Mouse (Mus musculus): Measurements from ENCODE around the gene Rin3. TPM values are rescaled to one million over a fixed set of nuclear protein-coding genes. Genes with fewer than 3 reads are reported as not detected.

Rin3 gene
- 4.2 and 4.7 TPM in 2 replicates for polyA plus RNA-seq (2016; fragmentation: Nextera tagmentation; extraction: Ambion mirVana)

GRCm38 (mm10) chr12:102282763-102283482, at the start of gene Rin3:
Gene Rin3, plus strand, starts transcription at chr12:102283048.
- H3K4me1 ChIP-seq: peaks cover 16% of the 10 kb centered on the region
- peak within 1 kb of the TSS; percentile 73 for H3K4me3 ChIP-seq
- no peaks in the 10 kb centered on the region for H3K36me3 ChIP-seq
- peak; percentile 69 for DNase-seq (ENCODE audit: low spot score)
- peak within 1 kb of the TSS; percentile 87 for H3K27ac ChIP-seq
- H3K27me3 ChIP-seq (ENCODE audit: low read depth, poor library complexity, severe bottlenecking): peaks cover 36% of the 10 kb centered on the region
- 1% methylated on average over 65 of the region's 75 CpGs for WGBS
- no peaks in the 10 kb centered on the region; the same call in 1 of the 2 replicates for H3K9me3 ChIP-seq (replicated peaks)

- Histone ChIP-seq H3K9me3 (replicated peaks) (no peaks in the 10 kb centered on the region), H3K27me3 (ENCODE audit: low read depth, poor library complexity, severe bottlenecking) (no peaks in the 10 kb centered on the region)
- WGBS: 78% methylated on average over 3 of the region's 3 CpGs
Observed at GRCm38 (mm10) chr12:102235551-102235950, 47.3 kb upstream of the Rin3 start.

GRCm38 (mm10) chr12:102236317-102236716, 46.5 kb upstream of the Rin3 start:
- H3K4me3 ChIP-seq: no peak overlapping the region
- H3K9me3 ChIP-seq (replicated peaks): no peaks in the 10 kb centered on the region
- H3K27me3 ChIP-seq (ENCODE audit: low read depth, poor library complexity, severe bottlenecking): no peaks in the 10 kb centered on the region
- no peak for DNase-seq (ENCODE audit: low spot score)
- WGBS: 89% methylated on average over 6 of the region's 6 CpGs
- H3K4me1 ChIP-seq: no peaks in the 10 kb centered on the region
- H3K36me3 ChIP-seq: no peaks in the 10 kb centered on the region
- no peak overlapping the region for H3K27ac ChIP-seq

More at GRCm38 (mm10) chr12:102235551-102235950, 47.3 kb upstream of the Rin3 start:
- Histone ChIP-seq H3K36me3 (no peaks in the 10 kb centered on the region), H3K4me3 (no peak overlapping the region), H3K27ac (no peak overlapping the region), H3K4me1 (no peaks in the 10 kb centered on the region)
- no peak for DNase-seq (ENCODE audit: low spot score)

GRCm38 (mm10) chr12:102242076-102242722, 40.6 kb upstream of the Rin3 start:
- Histone ChIP-seq H3K4me1 (peaks cover 6% of the 10 kb centered on the region; the same call in 1 of the 2 replicates), H3K9me3 (replicated peaks) (no peaks in the 10 kb centered on the region), H3K27me3 (ENCODE audit: low read depth, poor library complexity, severe bottlenecking) (no peaks in the 10 kb centered on the region), H3K27ac (no peak overlapping the region), H3K36me3 (no peaks in the 10 kb centered on the region), H3K4me3 (no peak overlapping the region)
- DNase-seq (ENCODE audit: low spot score): no peak
- 69% methylated on average over 6 of the region's 6 CpGs for WGBS

- Histone ChIP-seq H3K27me3 (ENCODE audit: low read depth, poor library complexity, severe bottlenecking) (no peaks in the 10 kb centered on the region), H3K27ac (no peak overlapping the region), H3K4me1 (peaks cover 6% of the 10 kb centered on the region; the same call in 1 of the 2 replicates), H3K9me3 (replicated peaks) (no peaks in the 10 kb centered on the region), H3K4me3 (no peak overlapping the region), H3K36me3 (no peaks in the 10 kb centered on the region)
- WGBS: 50% methylated on average over 1 of the region's 1 CpGs
- no peak for DNase-seq (ENCODE audit: low spot score)
Observed at GRCm38 (mm10) chr12:102243915-102244314, 38.9 kb upstream of the Rin3 start.

- Histone ChIP-seq H3K27ac (no peak overlapping the region), H3K36me3 (no peaks in the 10 kb centered on the region), H3K9me3 (replicated peaks) (no peaks in the 10 kb centered on the region), H3K4me3 (no peak overlapping the region), H3K4me1 (peaks cover 6% of the 10 kb centered on the region; the same call in 1 of the 2 replicates), H3K27me3 (ENCODE audit: low read depth, poor library complexity, severe bottlenecking) (no peaks in the 10 kb centered on the region)
- WGBS: 89% methylated on average over 5 of the region's 5 CpGs
- DNase-seq (ENCODE audit: low spot score): no peak
Observed at GRCm38 (mm10) chr12:102246226-102246625, 36.6 kb upstream of the Rin3 start.

- no peak for DNase-seq (ENCODE audit: low spot score)
- H3K27ac ChIP-seq: no peak overlapping the region
- H3K4me1 ChIP-seq: no peaks in the 10 kb centered on the region
- no peaks in the 10 kb centered on the region for H3K9me3 ChIP-seq (replicated peaks)
- WGBS: 91% methylated on average over 6 of the region's 6 CpGs
- H3K36me3 ChIP-seq: no peaks in the 10 kb centered on the region
- H3K4me3 ChIP-seq: no peak overlapping the region
- H3K27me3 ChIP-seq (ENCODE audit: low read depth, poor library complexity, severe bottlenecking): no peaks in the 10 kb centered on the region
Observed at GRCm38 (mm10) chr12:102248104-102248503, 34.7 kb upstream of the Rin3 start.

GRCm38 (mm10) chr12:102250316-102250715, 32.5 kb upstream of the Rin3 start:
- Histone ChIP-seq H3K27me3 (ENCODE audit: low read depth, poor library complexity, severe bottlenecking) (no peaks in the 10 kb centered on the region), H3K36me3 (no peaks in the 10 kb centered on the region), H3K4me3 (no peak overlapping the region), H3K27ac (no peak overlapping the region), H3K4me1 (no peaks in the 10 kb centered on the region), H3K9me3 (replicated peaks) (no peaks in the 10 kb centered on the region)
- no peak for DNase-seq (ENCODE audit: low spot score)
- 89% methylated on average over 4 of the region's 4 CpGs for WGBS

- Histone ChIP-seq H3K27me3 (ENCODE audit: low read depth, poor library complexity, severe bottlenecking) (no peaks in the 10 kb centered on the region), H3K36me3 (no peaks in the 10 kb centered on the region), H3K9me3 (replicated peaks) (no peaks in the 10 kb centered on the region), H3K4me3 (no peak overlapping the region), H3K27ac (no peak overlapping the region), H3K4me1 (no peaks in the 10 kb centered on the region)
- DNase-seq (ENCODE audit: low spot score): no peak
- WGBS: 91% methylated on average over 3 of the region's 3 CpGs
Observed at GRCm38 (mm10) chr12:102251070-102251469, 31.8 kb upstream of the Rin3 start.

- H3K9me3 ChIP-seq (replicated peaks): no peaks in the 10 kb centered on the region
- H3K27ac ChIP-seq: no peak overlapping the region
- WGBS: 73% methylated on average over 3 of the region's 3 CpGs
- H3K4me1 ChIP-seq: no peaks in the 10 kb centered on the region
- no peak for DNase-seq (ENCODE audit: low spot score)
- H3K4me3 ChIP-seq: no peak overlapping the region
- H3K27me3 ChIP-seq (ENCODE audit: low read depth, poor library complexity, severe bottlenecking): no peaks in the 10 kb centered on the region
- H3K36me3 ChIP-seq: no peaks in the 10 kb centered on the region
Observed at GRCm38 (mm10) chr12:102251985-102252384, 30.9 kb upstream of the Rin3 start.

GRCm38 (mm10) chr12:102252525-102252924, 30.3 kb upstream of the Rin3 start:
- Histone ChIP-seq H3K4me1 (no peaks in the 10 kb centered on the region), H3K27ac (no peak overlapping the region), H3K36me3 (no peaks in the 10 kb centered on the region), H3K9me3 (replicated peaks) (no peaks in the 10 kb centered on the region), H3K4me3 (no peak overlapping the region), H3K27me3 (ENCODE audit: low read depth, poor library complexity, severe bottlenecking) (no peaks in the 10 kb centered on the region)
- no peak for DNase-seq (ENCODE audit: low spot score)
- WGBS: 82% methylated on average over 1 of the region's 1 CpGs

GRCm38 (mm10) chr12:102255012-102255411, 27.8 kb upstream of the Rin3 start:
- Histone ChIP-seq H3K27me3 (ENCODE audit: low read depth, poor library complexity, severe bottlenecking) (no peaks in the 10 kb centered on the region), H3K36me3 (no peaks in the 10 kb centered on the region), H3K4me1 (no peaks in the 10 kb centered on the region), H3K4me3 (no peak overlapping the region), H3K27ac (no peak overlapping the region), H3K9me3 (replicated peaks) (no peaks in the 10 kb centered on the region)
- no peak for DNase-seq (ENCODE audit: low spot score)

- Histone ChIP-seq H3K27me3 (ENCODE audit: low read depth, poor library complexity, severe bottlenecking) (no peaks in the 10 kb centered on the region), H3K4me1 (peaks cover 17% of the 10 kb centered on the region), H3K36me3 (no peaks in the 10 kb centered on the region), H3K9me3 (replicated peaks) (no peaks in the 10 kb centered on the region), H3K27ac (no peak overlapping the region), H3K4me3 (no peak overlapping the region)
- no peak for DNase-seq (ENCODE audit: low spot score)
- WGBS: 79% methylated on average over 3 of the region's 3 CpGs
Observed at GRCm38 (mm10) chr12:102258522-102259112, 24.2 kb upstream of the Rin3 start.
